ENCODE assay signal across 22 mouse cellular contexts in the genomic region with DNA sequence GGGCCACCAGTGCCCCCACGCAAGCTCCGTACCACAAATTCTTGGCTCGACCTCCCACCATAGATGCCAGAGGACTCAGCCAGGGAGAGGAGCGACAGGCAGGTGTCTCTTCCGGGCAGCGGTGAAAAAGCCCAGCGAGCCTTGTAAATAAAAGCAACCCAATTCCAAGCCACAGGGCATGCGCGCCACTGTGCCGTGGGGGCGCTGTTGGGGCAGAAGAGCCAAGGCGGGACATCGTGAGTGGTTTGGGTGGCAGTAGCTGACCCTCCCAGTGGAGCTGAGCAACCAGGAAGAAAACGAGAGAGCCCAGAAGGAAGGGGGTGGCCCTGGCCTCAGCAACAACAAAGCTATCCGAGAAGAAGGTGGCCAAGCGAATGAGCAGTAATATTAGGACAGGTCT.
"Had no signal": no experiment of that assay in that cellular context is flagged by ENCODE, and none has a peak within 500 bp of the region (broad histone marks: within the 10 kb centered on the region; RNA-seq: fewer than 3 reads in every experiment).

No protein-coding gene starts in this region.

- DNase-seq: kidney, adult 8-10 months; kidney, postnatal 10 days; kidney, postnatal 36 days; layer of hippocampus, postnatal 36 days; liver; lung, adult 18-20 months; lung, postnatal 14 days; lung, postnatal 4 days; right cerebral cortex, postnatal 25 days; spleen, adult 18-20 months; thymus, postnatal 25 days had no signal

- H3K4me3 ChIP-seq: kidney, embryonic 15.5 days; left cerebral cortex, adult 2 months; limb, embryonic 10.5 days; limb, embryonic 13.5 days; liver, embryonic 12.5 days; liver, embryonic 15.5 days; lung, embryonic 15.5 days; midbrain, embryonic 12.5 days; myocyte; stomach, embryonic 15.5 days had no signal

- H3K9me3 ChIP-seq: kidney, embryonic 15.5 days; limb, embryonic 10.5 days; limb, embryonic 13.5 days; liver, embryonic 12.5 days; liver, embryonic 15.5 days; lung, embryonic 15.5 days; midbrain, embryonic 12.5 days; stomach, embryonic 15.5 days had no signal

- H3K27me3 ChIP-seq: kidney, embryonic 15.5 days; limb, embryonic 13.5 days; liver, embryonic 12.5 days; liver, embryonic 15.5 days; lung, embryonic 15.5 days; midbrain, embryonic 12.5 days; stomach, embryonic 15.5 days had no signal

- ATAC-seq: midbrain, embryonic 16.5 days had no signal

- H3K27ac ChIP-seq: kidney, embryonic 15.5 days; left cerebral cortex, adult 2 months; limb, embryonic 10.5 days; limb, embryonic 13.5 days; liver, embryonic 12.5 days; liver, embryonic 15.5 days; lung, embryonic 15.5 days; midbrain, embryonic 12.5 days; stomach, embryonic 15.5 days had no signal

- H3K9ac ChIP-seq: kidney, embryonic 15.5 days; limb, embryonic 13.5 days; liver, embryonic 12.5 days; liver, embryonic 15.5 days; lung, embryonic 15.5 days; midbrain, embryonic 12.5 days; stomach, embryonic 15.5 days had no signal

- H3K4me2 ChIP-seq: kidney, embryonic 15.5 days; limb, embryonic 13.5 days; liver, embryonic 12.5 days; liver, embryonic 15.5 days; lung, embryonic 15.5 days; midbrain, embryonic 12.5 days; stomach, embryonic 15.5 days had no signal
